Mouse (Mus musculus): ENCODE results near the gene Calu. TPM values are rescaled to one million over a fixed set of nuclear protein-coding genes. Genes with fewer than 3 reads are reported as not detected.

Calu gene
- 293 and 320 TPM in 2 replicates for polyA plus RNA-seq (2016; fragmentation: Nextera tagmentation; extraction: Ambion mirVana)

DNA sequence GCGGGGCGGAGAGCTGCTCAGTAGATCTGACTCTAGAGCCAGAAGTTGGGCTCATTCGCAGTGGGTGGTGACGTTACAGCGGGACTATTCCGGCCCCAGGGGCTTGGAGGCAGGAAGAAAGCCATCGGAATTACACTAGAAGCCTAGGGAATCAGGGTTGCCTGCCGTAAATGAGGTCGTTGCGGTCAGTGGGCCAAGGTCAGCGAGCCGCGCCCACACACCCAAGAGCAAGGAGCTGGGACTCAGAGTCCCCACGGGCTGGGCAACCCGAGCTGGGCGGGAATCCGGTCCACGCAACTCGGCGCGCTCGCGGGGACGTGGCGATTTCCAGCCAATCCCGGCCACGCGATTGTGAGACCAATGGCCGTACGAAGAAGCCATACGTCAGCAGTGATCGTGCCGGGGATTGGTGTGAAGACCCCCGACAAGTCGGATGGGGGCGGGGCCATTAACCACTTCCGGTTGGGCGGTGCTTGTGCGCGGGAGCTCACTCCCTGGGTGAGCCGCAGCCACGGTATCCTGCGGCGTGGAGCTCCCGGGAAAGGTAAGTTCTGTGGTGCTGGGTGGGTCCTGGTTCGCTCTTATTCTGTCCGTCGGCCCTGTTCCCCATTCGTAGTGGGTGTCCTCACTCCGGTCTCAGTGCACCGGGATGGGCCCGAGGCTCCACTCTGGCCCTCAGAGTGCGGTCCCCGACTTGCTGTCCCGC, at the start of gene Calu:
Gene Calu (plus strand): TSS at position 405 of the 706 bp plus-strand sequence.
- under 1% methylated on average over 55 of the region's 55 CpGs for WGBS
- peak within 1 kb of the TSS; percentile 90 for H3K27ac ChIP-seq
- H3K4me2 ChIP-seq = peak within 1 kb of the TSS; percentile 67
- peak; percentile 99 for ATAC-seq (ENCODE audit: insufficient number of reproducible peaks, insufficient read depth, low FRiP score, low TSS enrichment, low read depth)
- H3K9ac ChIP-seq (replicated peaks) = peak within 1 kb of the TSS; percentile 85
- H3K4me1 ChIP-seq (replicated peaks) = peaks cover 5% of the 10 kb centered on the region; the same call in 1 of the 2 replicates
- H3K36me3 ChIP-seq = no peaks in the 10 kb centered on the region
- peak within 1 kb of the TSS; percentile 78 for H3K4me3 ChIP-seq (replicated peaks)
- H3K9me3 ChIP-seq = no peaks in the 10 kb centered on the region
- no peaks in the 10 kb centered on the region for H3K27me3 ChIP-seq

DNA sequence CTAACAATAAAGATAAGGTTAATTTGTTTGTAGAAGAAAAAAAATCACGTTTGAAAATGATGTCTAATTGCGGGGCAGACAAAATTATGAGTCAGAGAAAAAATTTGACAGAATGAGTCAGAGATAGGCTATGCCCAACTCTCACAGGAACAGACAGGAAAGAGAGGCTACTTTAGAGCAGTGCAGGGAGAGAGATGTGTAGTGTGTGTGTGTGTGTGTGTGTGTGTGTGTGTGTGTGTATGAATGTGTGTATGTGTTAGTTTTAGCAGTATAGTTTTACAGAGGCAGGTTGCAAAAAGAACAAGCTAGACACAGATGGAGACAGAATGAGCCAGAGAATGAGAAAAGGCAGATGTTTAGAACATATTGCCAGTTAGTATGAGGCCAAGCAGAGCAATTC, 48.8 kb upstream of the Calu start:
- WGBS = 71% methylated on average over 2 of the region's 2 CpGs
- no peaks in the 10 kb centered on the region for H3K36me3 ChIP-seq
- no peak overlapping the region for H3K4me3 ChIP-seq (replicated peaks)
- ATAC-seq (ENCODE audit: insufficient number of reproducible peaks, insufficient read depth, low FRiP score, low TSS enrichment, low read depth) = no peak
- H3K9me3 ChIP-seq = no peaks in the 10 kb centered on the region
- H3K4me2 ChIP-seq = no peak overlapping the region
- H3K27me3 ChIP-seq = no peaks in the 10 kb centered on the region
- no peaks in the 10 kb centered on the region for H3K4me1 ChIP-seq (replicated peaks)
- no peak overlapping the region for H3K27ac ChIP-seq
- H3K9ac ChIP-seq (replicated peaks) = no peak overlapping the region

DNA sequence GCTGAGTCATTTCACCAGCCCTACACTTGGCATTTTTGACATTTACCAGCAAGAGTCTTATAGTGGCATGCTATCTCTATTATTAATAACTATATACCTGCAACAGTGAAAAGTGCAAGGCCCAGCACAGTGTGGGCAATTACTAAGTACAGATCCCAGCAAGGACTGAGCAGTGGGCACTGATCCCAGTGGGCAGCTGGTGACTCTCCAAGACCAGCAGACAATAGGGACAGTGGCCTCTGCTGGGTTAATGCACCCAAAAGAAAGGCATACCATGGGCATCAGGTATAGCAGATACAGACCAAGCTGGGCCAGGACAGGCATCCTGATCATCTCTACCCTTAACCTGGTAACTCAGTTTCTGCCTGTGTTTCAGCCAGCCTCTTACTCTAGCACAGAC, 44.6 kb upstream of the Calu start:
- Histone ChIP-seq H3K4me3 (replicated peaks) (no peak overlapping the region), H3K27ac (no peak overlapping the region), H3K9me3 (no peaks in the 10 kb centered on the region), H3K4me1 (replicated peaks) (no peaks in the 10 kb centered on the region), H3K9ac (replicated peaks) (no peak overlapping the region), H3K4me2 (no peak overlapping the region), H3K36me3 (no peaks in the 10 kb centered on the region), H3K27me3 (no peaks in the 10 kb centered on the region)
- ATAC-seq (ENCODE audit: insufficient number of reproducible peaks, insufficient read depth, low FRiP score, low TSS enrichment, low read depth) = no peak

DNA sequence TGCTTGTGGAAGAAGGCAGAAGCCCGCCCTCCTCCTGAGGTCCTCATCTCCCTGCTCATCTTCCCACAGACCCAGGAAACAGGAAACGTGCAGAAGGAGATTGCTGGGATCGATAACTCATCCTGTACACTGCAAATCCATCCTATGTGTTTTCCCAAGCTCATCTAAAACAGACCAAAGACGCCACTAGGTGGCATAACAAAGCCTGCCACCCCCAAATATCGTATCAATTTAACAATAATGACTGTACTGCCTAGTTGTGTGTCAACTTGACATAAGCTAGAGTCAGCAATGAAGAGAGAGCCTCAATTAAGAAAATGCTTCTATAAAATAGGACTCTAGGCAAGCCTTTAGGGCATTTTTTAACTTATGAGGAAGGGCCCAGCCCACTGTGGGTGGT, 44.1 kb upstream of the Calu start:
- Histone ChIP-seq H3K36me3 (no peaks in the 10 kb centered on the region), H3K27me3 (no peaks in the 10 kb centered on the region), H3K4me1 (replicated peaks) (no peaks in the 10 kb centered on the region), H3K27ac (no peak overlapping the region), H3K9ac (replicated peaks) (no peak overlapping the region), H3K4me3 (replicated peaks) (no peak overlapping the region), H3K4me2 (no peak overlapping the region), H3K9me3 (no peaks in the 10 kb centered on the region)
- 56% methylated on average over 5 of the region's 5 CpGs for WGBS
- ATAC-seq (ENCODE audit: insufficient number of reproducible peaks, insufficient read depth, low FRiP score, low TSS enrichment, low read depth) = no peak

DNA sequence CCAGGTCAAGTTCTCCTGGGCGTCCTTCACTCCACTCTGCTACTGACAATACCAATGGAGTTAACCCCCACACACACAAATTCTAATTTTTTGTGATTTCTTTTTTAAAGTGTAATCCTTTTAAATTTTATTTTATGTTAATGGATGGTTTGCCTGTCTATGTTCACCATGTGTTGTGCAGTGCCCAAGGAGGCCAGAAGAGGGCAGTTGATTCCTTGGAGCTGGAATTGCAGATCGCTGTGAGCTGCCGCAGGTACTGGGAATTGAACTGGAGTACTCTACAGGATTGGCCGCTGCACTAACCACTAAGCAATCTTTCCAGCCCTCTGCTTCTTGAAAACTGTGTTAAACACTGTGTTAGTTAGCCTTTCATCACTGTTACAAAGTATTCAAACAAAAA, 42.4 kb upstream of the Calu start:
- H3K4me1 ChIP-seq (replicated peaks) = no peaks in the 10 kb centered on the region
- no peak overlapping the region for H3K9ac ChIP-seq (replicated peaks)
- H3K36me3 ChIP-seq = no peaks in the 10 kb centered on the region
- 91% methylated on average over 4 of the region's 4 CpGs for WGBS
- H3K27me3 ChIP-seq = no peaks in the 10 kb centered on the region
- H3K27ac ChIP-seq = no peak overlapping the region
- H3K9me3 ChIP-seq = no peaks in the 10 kb centered on the region
- no peak overlapping the region for H3K4me2 ChIP-seq
- ATAC-seq (ENCODE audit: insufficient number of reproducible peaks, insufficient read depth, low FRiP score, low TSS enrichment, low read depth) = no peak
- no peak overlapping the region for H3K4me3 ChIP-seq (replicated peaks)

DNA sequence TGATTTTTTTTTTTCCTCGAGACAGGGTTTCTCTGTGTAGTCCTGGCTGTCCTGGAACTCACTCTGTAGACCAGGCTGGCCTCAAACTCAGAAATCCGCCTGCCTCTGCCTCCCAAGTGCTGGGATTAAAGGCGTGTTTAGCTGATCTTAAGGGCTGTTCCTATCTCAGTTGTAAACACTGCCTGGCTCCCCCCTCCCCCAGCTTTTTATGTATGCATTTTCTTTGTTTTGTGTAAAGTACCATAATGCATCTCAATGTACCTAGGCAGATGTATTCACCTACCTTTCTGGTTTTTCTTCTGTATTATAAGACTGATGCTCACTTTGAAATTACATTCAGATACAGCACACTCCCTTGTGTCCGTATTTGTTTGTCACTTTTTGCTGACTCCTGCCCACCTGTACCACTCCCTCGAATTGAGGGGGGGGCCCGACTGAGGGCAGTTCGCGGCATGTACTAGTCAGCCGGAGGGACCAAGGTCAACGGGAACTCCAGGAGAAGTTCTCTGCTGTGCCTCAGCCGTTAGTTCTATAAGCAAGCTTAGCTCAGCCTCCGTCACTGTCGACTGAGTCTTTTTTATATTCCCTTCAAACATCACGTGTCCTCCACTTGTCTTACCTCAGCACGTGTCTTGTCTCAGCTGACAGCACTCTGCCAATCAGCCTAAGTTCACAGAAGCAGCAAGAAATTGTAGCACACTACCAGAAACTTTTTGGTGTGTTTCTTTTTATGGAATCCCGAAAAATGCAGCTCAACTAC, 38.8 kb upstream of the Calu start:
- Histone ChIP-seq H3K9me3 (no peaks in the 10 kb centered on the region), H3K36me3 (no peaks in the 10 kb centered on the region), H3K4me3 (replicated peaks) (no peak overlapping the region), H3K9ac (replicated peaks) (no peak overlapping the region), H3K4me2 (no peak overlapping the region), H3K27ac (no peak overlapping the region), H3K4me1 (replicated peaks) (no peaks in the 10 kb centered on the region), H3K27me3 (no peaks in the 10 kb centered on the region)
- 85% methylated on average over 16 of the region's 16 CpGs for WGBS
- ATAC-seq (ENCODE audit: insufficient number of reproducible peaks, insufficient read depth, low FRiP score, low TSS enrichment, low read depth) = no peak

DNA sequence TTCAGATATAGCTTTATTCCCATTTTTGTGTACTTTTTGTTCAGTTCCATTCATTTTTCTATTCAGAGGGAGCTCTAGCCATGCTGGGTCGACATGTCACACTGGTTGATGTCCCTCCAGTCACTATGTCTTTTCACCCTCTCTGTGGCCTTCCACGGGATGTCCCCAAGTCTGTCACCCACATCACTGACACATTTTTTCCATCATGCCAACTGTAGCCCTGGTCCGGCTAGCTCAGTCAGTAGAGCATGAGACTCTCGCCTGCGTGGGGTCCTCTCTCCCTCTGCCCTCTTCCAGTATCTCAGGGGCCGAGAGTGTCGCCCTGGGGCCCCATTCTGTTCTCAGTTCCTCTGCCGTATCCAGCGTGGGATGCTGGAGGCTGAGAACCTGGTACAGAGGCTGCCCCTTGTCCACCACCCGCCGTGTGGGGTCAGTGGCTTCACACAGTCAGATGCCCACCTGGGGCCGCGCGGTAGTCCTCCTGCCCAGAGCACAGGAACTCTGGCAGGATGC, 34.1 kb upstream of the Calu start:
- H3K9ac ChIP-seq (replicated peaks) = no peak overlapping the region
- 68% methylated on average over 14 of the region's 14 CpGs for whole genome bisulfite sequencing
- H3K4me1 ChIP-seq (replicated peaks) = no peaks in the 10 kb centered on the region
- H3K27me3 ChIP-seq = no peaks in the 10 kb centered on the region
- no peaks in the 10 kb centered on the region for H3K9me3 ChIP-seq
- H3K36me3 ChIP-seq = no peaks in the 10 kb centered on the region
- H3K4me3 ChIP-seq (replicated peaks) = no peak overlapping the region
- no peak overlapping the region for H3K4me2 ChIP-seq
- no peak overlapping the region for H3K27ac ChIP-seq
- ATAC-seq (ENCODE audit: insufficient number of reproducible peaks, insufficient read depth, low FRiP score, low TSS enrichment, low read depth) = no peak

DNA sequence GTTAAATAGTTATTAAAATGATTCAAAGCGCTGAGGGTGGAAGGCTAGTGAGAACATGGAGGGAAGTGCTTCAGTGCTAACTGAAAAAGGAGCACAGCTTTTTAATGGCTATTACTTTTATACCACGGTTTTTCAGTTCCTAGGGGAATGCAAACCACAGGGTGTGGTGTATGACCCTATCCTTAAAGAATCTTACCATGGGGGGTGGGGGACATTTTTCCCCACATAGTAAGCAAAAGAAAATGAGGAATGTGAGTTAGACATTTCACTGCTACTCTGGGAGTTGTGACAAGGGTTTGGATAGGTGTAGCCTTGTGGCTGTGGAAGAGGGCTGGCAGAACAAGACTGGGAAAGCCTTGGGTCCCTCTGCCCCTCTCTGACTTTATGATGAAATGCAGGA, 30.6 kb upstream of the Calu start:
- Histone ChIP-seq H3K9ac (replicated peaks) (no peak overlapping the region), H3K36me3 (no peaks in the 10 kb centered on the region), H3K4me1 (replicated peaks) (no peaks in the 10 kb centered on the region), H3K27ac (no peak overlapping the region), H3K27me3 (no peaks in the 10 kb centered on the region), H3K4me2 (no peak overlapping the region), H3K4me3 (replicated peaks) (no peak overlapping the region), H3K9me3 (no peaks in the 10 kb centered on the region)
- ATAC-seq (ENCODE audit: insufficient number of reproducible peaks, insufficient read depth, low FRiP score, low TSS enrichment, low read depth) = no peak
- WGBS = 71% methylated on average over 2 of the region's 2 CpGs

DNA sequence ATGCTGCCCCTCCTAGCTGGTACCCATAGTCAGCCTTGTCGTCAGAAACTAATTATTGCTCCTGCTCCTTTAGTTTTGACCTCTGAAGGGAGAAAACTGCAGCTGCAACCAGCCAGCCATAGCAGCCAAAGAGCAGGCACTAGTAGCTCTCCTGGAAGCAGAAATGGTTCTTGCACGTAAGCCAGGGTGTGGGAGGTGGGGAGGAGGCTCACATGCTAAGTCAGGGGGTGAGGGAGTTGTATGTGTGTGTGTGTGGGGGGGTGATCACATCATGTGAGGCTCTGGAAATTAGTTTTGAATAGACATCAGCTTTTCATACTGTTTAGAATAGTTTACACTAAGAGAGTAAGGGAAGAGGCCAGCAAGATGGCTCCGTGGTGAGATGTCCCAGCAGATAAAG, 29.9 kb upstream of the Calu start:
- no peaks in the 10 kb centered on the region for H3K9me3 ChIP-seq
- no peak overlapping the region for H3K4me2 ChIP-seq
- H3K4me1 ChIP-seq (replicated peaks) = no peaks in the 10 kb centered on the region
- 65% methylated on average over 3 of the region's 3 CpGs for WGBS
- H3K27ac ChIP-seq = no peak overlapping the region
- no peak overlapping the region for H3K4me3 ChIP-seq (replicated peaks)
- no peak for ATAC-seq (ENCODE audit: insufficient number of reproducible peaks, insufficient read depth, low FRiP score, low TSS enrichment, low read depth)
- H3K9ac ChIP-seq (replicated peaks) = no peak overlapping the region
- no peaks in the 10 kb centered on the region for H3K27me3 ChIP-seq
- H3K36me3 ChIP-seq = no peaks in the 10 kb centered on the region

DNA sequence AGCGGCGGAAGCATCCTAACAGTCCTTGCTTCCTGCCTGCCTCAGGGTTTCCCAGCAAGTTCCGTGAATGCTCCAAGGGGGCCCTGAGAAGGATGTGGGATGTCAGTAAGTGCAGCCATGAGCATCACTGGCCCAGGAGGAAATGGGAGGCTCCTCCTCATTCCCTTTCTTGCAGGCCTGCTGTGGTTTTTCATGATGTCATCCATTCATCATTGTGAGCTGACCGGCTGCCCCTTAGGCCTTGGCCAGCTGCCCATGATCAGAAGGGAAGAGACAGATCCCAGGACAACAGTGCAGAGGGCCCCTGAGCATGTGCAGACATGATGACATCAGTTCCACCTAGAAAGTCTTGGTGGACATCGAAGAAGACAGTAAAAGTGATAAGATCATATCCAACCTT, 29.0 kb upstream of the Calu start, which contains the start of gene Fam71f1:
Gene Fam71f1 (plus strand): TSS at position 262 of the 400 bp plus-strand sequence.
- no peaks in the 10 kb centered on the region for H3K4me1 ChIP-seq (replicated peaks)
- H3K4me3 ChIP-seq (replicated peaks) = no peak within 1 kb of the TSS
- H3K27me3 ChIP-seq = no peaks in the 10 kb centered on the region
- no peaks in the 10 kb centered on the region for H3K36me3 ChIP-seq
- WGBS = 74% methylated on average over 5 of the region's 5 CpGs
- H3K9ac ChIP-seq (replicated peaks) = no peak within 1 kb of the TSS
- no peak for ATAC-seq (ENCODE audit: insufficient number of reproducible peaks, insufficient read depth, low FRiP score, low TSS enrichment, low read depth)
- H3K27ac ChIP-seq = no peak within 1 kb of the TSS
- 0 out of 2 replicates have a peak, but pooled peaks cover 3% of the 10 kb centered on the region for H3K9me3 ChIP-seq
- H3K4me2 ChIP-seq = no peak within 1 kb of the TSS

DNA sequence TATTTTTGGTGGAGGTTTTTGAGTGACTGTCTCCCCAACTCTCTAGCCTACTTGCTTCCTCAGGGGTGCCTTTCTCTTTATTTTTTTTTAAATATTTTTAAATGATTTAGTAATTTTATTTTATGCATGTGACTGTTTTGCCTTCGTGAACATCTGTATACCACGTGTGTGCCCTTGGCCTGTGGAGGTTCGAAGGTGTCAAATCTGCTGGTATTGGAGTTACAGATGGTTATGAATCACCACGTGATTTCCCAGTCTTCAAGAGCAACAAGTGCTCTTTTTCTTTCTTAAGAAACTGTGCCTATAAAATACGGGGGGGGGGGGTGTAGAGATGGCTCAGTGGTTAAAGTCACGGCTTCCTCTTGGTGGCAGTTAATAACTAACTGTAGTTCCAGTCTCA, 26.3 kb upstream of the Calu start:
- WGBS = 67% methylated on average over 6 of the region's 6 CpGs
- no peaks in the 10 kb centered on the region for H3K36me3 ChIP-seq
- H3K4me2 ChIP-seq = no peak overlapping the region
- no peak for ATAC-seq (ENCODE audit: insufficient number of reproducible peaks, insufficient read depth, low FRiP score, low TSS enrichment, low read depth)
- no peaks in the 10 kb centered on the region for H3K27me3 ChIP-seq
- H3K27ac ChIP-seq = no peak overlapping the region
- H3K4me3 ChIP-seq (replicated peaks) = no peak overlapping the region
- H3K9ac ChIP-seq (replicated peaks) = no peak overlapping the region
- no peaks in the 10 kb centered on the region for H3K4me1 ChIP-seq (replicated peaks)
- H3K9me3 ChIP-seq = 0 out of 2 replicates have a peak, but pooled peaks cover 3% of the 10 kb centered on the region

Measured in limb, embryonic 12.5 days (tissue).